Mouse (Mus musculus): ENCODE data around the gene Abca7. TPM values are rescaled to one million over a fixed set of nuclear protein-coding genes. Genes with fewer than 3 reads are reported as not detected.

Abca7 gene
- polyA plus RNA-seq, 1 experiment from 2014 or later, result 5.6 TPM

- H3K4me1 ChIP-seq (replicated peaks; ENCODE audit: control insufficient read depth, insufficient read depth, low read length), result peaks cover 41% of the 10 kb centered on the region
- H3K9ac ChIP-seq (ENCODE audit: low read length), result peak within 1 kb of the TSS; percentile 93
- ATAC-seq (ENCODE audit: low read depth), result peak; percentile 27
- WGBS, result under 1% methylated on average over 59 of the region's 59 CpGs
- peak within 1 kb of the TSS; percentile 98 for H3K27ac ChIP-seq (ENCODE audit: low read length)
- peak within 1 kb of the TSS; percentile 90 for H3K4me3 ChIP-seq (ENCODE audit: low read length)
- H3K27me3 ChIP-seq (ENCODE audit: control insufficient read depth, insufficient read depth, low read depth, low read length), result no peaks in the 10 kb centered on the region
- peaks cover 4% of the 10 kb centered on the region for H3K9me3 ChIP-seq (ENCODE audit: control insufficient read depth, low read length)
- H3K36me3 ChIP-seq (ENCODE audit: control insufficient read depth, insufficient read depth, low read length), result peaks cover 30% of the 10 kb centered on the region
- H3K4me2 ChIP-seq (ENCODE audit: low read depth, low read length), result peak within 1 kb of the TSS; percentile 67
Measured at GRCm38 (mm10) chr10:79988506-79989271, 7.6 kb upstream of the Abca7 start, which contains the start of gene Cnn2. Gene Cnn2, plus strand, starts transcription at chr10:79988584.

- H3K9ac ChIP-seq (ENCODE audit: low read length), result peak overlapping the region; percentile 93
- H3K4me3 ChIP-seq (ENCODE audit: low read length), result peak overlapping the region; percentile 90
- H3K4me1 ChIP-seq (replicated peaks; ENCODE audit: control insufficient read depth, insufficient read depth, low read length), result peaks cover 44% of the 10 kb centered on the region
- H3K4me2 ChIP-seq (ENCODE audit: low read depth, low read length), result peak overlapping the region; percentile 67
- H3K36me3 ChIP-seq (ENCODE audit: control insufficient read depth, insufficient read depth, low read length), result peaks cover 36% of the 10 kb centered on the region
- H3K9me3 ChIP-seq (ENCODE audit: control insufficient read depth, low read length), result peaks cover 4% of the 10 kb centered on the region
- ATAC-seq (ENCODE audit: low read depth), result no peak
- H3K27me3 ChIP-seq (ENCODE audit: control insufficient read depth, insufficient read depth, low read depth, low read length), result no peaks in the 10 kb centered on the region
- peak overlapping the region; percentile 98 for H3K27ac ChIP-seq (ENCODE audit: low read length)
- 15% methylated on average over 8 of the region's 8 CpGs for WGBS
Measured at GRCm38 (mm10) chr10:79989272-79989786, 7.0 kb upstream of the Abca7 start.

- Histone ChIP-seq H3K9ac (ENCODE audit: low read length) (peak overlapping the region; percentile 93), H3K27me3 (ENCODE audit: control insufficient read depth, insufficient read depth, low read depth, low read length) (no peaks in the 10 kb centered on the region), H3K4me3 (ENCODE audit: low read length) (peak overlapping the region; percentile 90), H3K4me2 (ENCODE audit: low read depth, low read length) (peak overlapping the region; percentile 67), H3K4me1 (replicated peaks; ENCODE audit: control insufficient read depth, insufficient read depth, low read length) (peaks cover 46% of the 10 kb centered on the region), H3K27ac (ENCODE audit: low read length) (peak overlapping the region; percentile 98), H3K9me3 (ENCODE audit: control insufficient read depth, low read length) (peaks cover 4% of the 10 kb centered on the region), H3K36me3 (ENCODE audit: control insufficient read depth, insufficient read depth, low read length) (peaks cover 41% of the 10 kb centered on the region)
- peak; percentile 40 for ATAC-seq (ENCODE audit: low read depth)
- WGBS, result 15% methylated on average over 15 of the region's 15 CpGs
Measured at GRCm38 (mm10) chr10:79989870-79990269, 6.4 kb upstream of the Abca7 start.

- Histone ChIP-seq H3K36me3 (ENCODE audit: control insufficient read depth, insufficient read depth, low read length) (peaks cover 45% of the 10 kb centered on the region), H3K4me2 (ENCODE audit: low read depth, low read length) (peak overlapping the region; percentile 33), H3K27ac (ENCODE audit: low read length) (no peak overlapping the region), H3K9ac (ENCODE audit: low read length) (no peak overlapping the region), H3K4me3 (ENCODE audit: low read length) (0 out of 2 replicates have a peak overlapping the region, but pooled peaks have one; percentile 90), H3K4me1 (replicated peaks; ENCODE audit: control insufficient read depth, insufficient read depth, low read length) (peaks cover 41% of the 10 kb centered on the region), H3K27me3 (ENCODE audit: control insufficient read depth, insufficient read depth, low read depth, low read length) (no peaks in the 10 kb centered on the region), H3K9me3 (ENCODE audit: control insufficient read depth, low read length) (peaks cover 4% of the 10 kb centered on the region)
- 69% methylated on average over 12 of the region's 12 CpGs for WGBS
- no peak for ATAC-seq (ENCODE audit: low read depth)
Measured at GRCm38 (mm10) chr10:79991099-79991498, 5.2 kb upstream of the Abca7 start.

- H3K4me1 ChIP-seq (replicated peaks; ENCODE audit: control insufficient read depth, insufficient read depth, low read length), result peaks cover 37% of the 10 kb centered on the region
- H3K36me3 ChIP-seq (ENCODE audit: control insufficient read depth, insufficient read depth, low read length), result peaks cover 45% of the 10 kb centered on the region
- no peak overlapping the region for H3K9ac ChIP-seq (ENCODE audit: low read length)
- no peak for ATAC-seq (ENCODE audit: low read depth)
- no peak overlapping the region for H3K4me3 ChIP-seq (ENCODE audit: low read length)
- no peak overlapping the region; the same call in 1 of the 2 replicates for H3K4me2 ChIP-seq (ENCODE audit: low read depth, low read length)
- H3K27ac ChIP-seq (ENCODE audit: low read length), result no peak overlapping the region
- peaks cover 4% of the 10 kb centered on the region for H3K9me3 ChIP-seq (ENCODE audit: control insufficient read depth, low read length)
- H3K27me3 ChIP-seq (ENCODE audit: control insufficient read depth, insufficient read depth, low read depth, low read length), result no peaks in the 10 kb centered on the region
- 89% methylated on average over 6 of the region's 6 CpGs for WGBS
Measured at GRCm38 (mm10) chr10:79991548-79991947, 4.7 kb upstream of the Abca7 start.

GRCm38 (mm10) chr10:79994397-79995115, 1.7 kb upstream of the Abca7 start:
- no peak overlapping the region for H3K27ac ChIP-seq (ENCODE audit: low read length)
- ATAC-seq (ENCODE audit: low read depth), result no peak
- no peak overlapping the region for H3K4me3 ChIP-seq (ENCODE audit: low read length)
- peaks cover 4% of the 10 kb centered on the region for H3K9me3 ChIP-seq (ENCODE audit: control insufficient read depth, low read length)
- H3K4me1 ChIP-seq (replicated peaks; ENCODE audit: control insufficient read depth, insufficient read depth, low read length), result peaks cover 26% of the 10 kb centered on the region
- H3K4me2 ChIP-seq (ENCODE audit: low read depth, low read length), result no peak overlapping the region
- H3K27me3 ChIP-seq (ENCODE audit: control insufficient read depth, insufficient read depth, low read depth, low read length), result no peaks in the 10 kb centered on the region
- peaks cover 45% of the 10 kb centered on the region for H3K36me3 ChIP-seq (ENCODE audit: control insufficient read depth, insufficient read depth, low read length)
- WGBS, result 77% methylated on average over 16 of the region's 16 CpGs
- no peak overlapping the region for H3K9ac ChIP-seq (ENCODE audit: low read length)

GRCm38 (mm10) chr10:79995636-79996035, 658 bp upstream of the Abca7 start:
- peaks cover 45% of the 10 kb centered on the region for H3K36me3 ChIP-seq (ENCODE audit: control insufficient read depth, insufficient read depth, low read length)
- H3K4me3 ChIP-seq (ENCODE audit: low read length), result no peak overlapping the region
- no peak overlapping the region for H3K9ac ChIP-seq (ENCODE audit: low read length)
- peaks cover 4% of the 10 kb centered on the region for H3K9me3 ChIP-seq (ENCODE audit: control insufficient read depth, low read length)
- no peaks in the 10 kb centered on the region for H3K27me3 ChIP-seq (ENCODE audit: control insufficient read depth, insufficient read depth, low read depth, low read length)
- no peak for ATAC-seq (ENCODE audit: low read depth)
- H3K4me1 ChIP-seq (replicated peaks; ENCODE audit: control insufficient read depth, insufficient read depth, low read length), result peaks cover 21% of the 10 kb centered on the region
- peak overlapping the region; percentile 2; the same call in 1 of the 2 replicates for H3K27ac ChIP-seq (ENCODE audit: low read length)
- no peak overlapping the region for H3K4me2 ChIP-seq (ENCODE audit: low read depth, low read length)
- 63% methylated on average over 1 of the region's 1 CpGs for WGBS

GRCm38 (mm10) chr10:79997034-79997760, 903 bp downstream of the Abca7 start:
- no peaks in the 10 kb centered on the region for H3K9me3 ChIP-seq (ENCODE audit: control insufficient read depth, low read length)
- H3K27me3 ChIP-seq (ENCODE audit: control insufficient read depth, insufficient read depth, low read depth, low read length), result no peaks in the 10 kb centered on the region
- peak overlapping the region; percentile 62 for H3K9ac ChIP-seq (ENCODE audit: low read length)
- H3K27ac ChIP-seq (ENCODE audit: low read length), result peak overlapping the region; percentile 32
- H3K4me3 ChIP-seq (ENCODE audit: low read length), result peak overlapping the region; percentile 57
- peak; percentile 54 for ATAC-seq (ENCODE audit: low read depth)
- H3K4me1 ChIP-seq (replicated peaks; ENCODE audit: control insufficient read depth, insufficient read depth, low read length), result peaks cover 14% of the 10 kb centered on the region
- peaks cover 30% of the 10 kb centered on the region for H3K36me3 ChIP-seq (ENCODE audit: control insufficient read depth, insufficient read depth, low read length)
- under 1% methylated on average over 35 of the region's 35 CpGs for WGBS
- H3K4me2 ChIP-seq (ENCODE audit: low read depth, low read length), result peak overlapping the region; percentile 83
